Mouse (Mus musculus) spleen, adult 2 months (tissue): ENCODE results near the gene Dnajb12. TPM values are rescaled to one million over a fixed set of nuclear protein-coding genes. Genes with fewer than 3 reads are reported as not detected.

Experiments
- DNase-seq, 2 experiments: peaks; one replicate each; pipeline versions ENCODE4 v3.0.0 to v3.0.0-alpha.2; 2012 to 2021; ENCODE audit warnings: low spot score in 2 of 2, low read depth in 1 of 2
- H3K27ac ChIP-seq: fragments of 200-500 bp; 2 replicates; pipeline ENCODE4 v1.5.1; 2012; ENCODE audit warnings: low read length, inconsistent platforms; ENCODE audit not compliant: insufficient read depth
- H3K27me3 ChIP-seq: fragments of 200-500 bp; 2 replicates; pipeline ENCODE4 v1.6.1; 2012; ENCODE audit warnings: mild to moderate bottlenecking, moderate library complexity, low read length, inconsistent platforms; ENCODE audit not compliant: control insufficient read depth, insufficient read depth
- H3K36me3 ChIP-seq: fragments of 200-500 bp; 2 replicates; pipeline ENCODE4 v1.6.1; 2012; ENCODE audit warnings: mild to moderate bottlenecking, low read length, inconsistent platforms; ENCODE audit not compliant: control insufficient read depth, insufficient read depth
- H3K4me1 ChIP-seq: fragments of 200-500 bp; 2 replicates; pipeline ENCODE4 v1.6.1; 2011; ENCODE audit warnings: inconsistent platforms; ENCODE audit not compliant: control insufficient read depth, insufficient read depth, insufficient read length
- H3K4me3 ChIP-seq: fragments of 200-500 bp; 2 replicates; pipeline ENCODE4 v1.5.1; 2011; ENCODE audit warnings: mild to moderate bottlenecking, inconsistent platforms; ENCODE audit not compliant: insufficient read depth, insufficient read length; ENCODE audit errors: extremely low read depth
- CTCF ChIP-seq: fragments of 200-500 bp; IDR thresholded peaks from 2 replicates; pipeline ENCODE4 v1.5.1; 2011; ENCODE audit warnings: mild to moderate bottlenecking, inconsistent platforms; ENCODE audit not compliant: insufficient read depth, insufficient read length, insufficient replicate concordance; ENCODE audit errors: extremely low read depth
- POLR2A ChIP-seq: fragments of 200-500 bp; IDR thresholded peaks from 2 replicates; pipeline ENCODE4 v1.6.1; 2011; ENCODE audit warnings: low read depth, low read length, inconsistent platforms
- WGBS: fragments of 180-500 bp; shearing (Covaris S2); methylation state at CpG from one replicate; pipeline ENCODE4 v1.1.7; 2018; 5-methylcytosine and 5-hydroxymethylcytosine counted together
- polyA plus RNA-seq: library from polyadenylated mRNA; depleted of rRNA; stranded (reverse); fragments of >200 nt; gene quantifications from 2 replicates; pipeline ENCODE4 v1.2.3, GENCODE M21; 2012

Dnajb12 gene
- polyA plus RNA-seq, 1 experiment = 29.9 TPM

DNA sequence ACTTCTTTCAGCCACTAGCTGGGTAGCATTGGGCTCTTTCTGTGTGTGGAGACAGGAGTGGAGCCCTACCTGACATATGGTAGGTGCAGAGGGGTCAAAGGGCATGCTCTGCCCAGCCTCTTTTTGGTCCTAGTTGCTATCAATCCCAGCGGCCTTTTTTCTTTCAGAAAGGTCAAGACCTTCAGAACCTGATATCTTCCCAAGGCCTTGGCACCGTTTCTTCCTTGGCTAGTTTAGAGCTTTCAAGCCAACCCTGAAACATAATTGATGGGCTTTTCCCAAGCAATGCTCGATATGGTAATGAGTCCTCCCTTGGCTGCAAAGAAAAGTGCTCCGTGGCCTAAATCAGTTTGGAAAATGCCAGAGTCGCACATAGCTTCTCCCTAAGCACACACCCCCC, 36.2 kb upstream of the Dnajb12 start:
- Histone ChIP-seq H3K27me3 (no peaks in the 10 kb centered on the region), H3K36me3 (no peaks in the 10 kb centered on the region), H3K4me1 (no peaks in the 10 kb centered on the region), H3K4me3 (no peak overlapping the region), H3K27ac (no peak overlapping the region)
- TF ChIP-seq CTCF (no peak), POLR2A (no peak)
- WGBS = 83% methylated on average over 5 of the region's 5 CpGs
- no peak for DNase-seq

- TF ChIP-seq CTCF (no peak), POLR2A (no peak)
- no peaks in the 10 kb centered on the region for H3K4me1 ChIP-seq
- WGBS = 73% methylated on average over 9 of the region's 9 CpGs
Measured at GRCm38 (mm10) chr10:59844686-59845085, 34.7 kb upstream of the Dnajb12 start.

DNA sequence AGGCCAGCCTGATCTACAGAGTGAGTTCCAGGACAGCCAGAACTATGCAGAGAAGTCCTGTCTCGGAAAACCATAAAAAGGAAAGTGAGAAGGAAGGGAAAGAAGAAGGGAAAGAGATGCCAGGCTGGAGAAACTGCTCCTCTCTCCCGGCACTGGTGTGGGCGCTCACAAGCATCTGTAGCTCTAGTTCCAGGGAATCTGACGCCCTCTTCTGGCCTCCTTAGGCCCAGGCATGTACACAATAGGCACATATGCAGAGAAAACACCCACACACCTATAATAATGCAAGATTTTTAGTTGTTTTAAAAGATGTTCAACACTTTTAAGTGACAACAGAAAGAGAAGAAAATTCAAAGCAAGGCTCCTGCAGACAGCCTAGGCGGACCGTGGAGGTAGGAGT, 32.9 kb upstream of the Dnajb12 start:
- Histone ChIP-seq H3K36me3 (0 out of 2 replicates have a peak, but pooled peaks cover 3% of the 10 kb centered on the region), H3K4me1 (no peaks in the 10 kb centered on the region), H3K4me3 (no peak overlapping the region), H3K27ac (no peak overlapping the region), H3K27me3 (no peaks in the 10 kb centered on the region)
- no peak for TF ChIP-seq POLR2A
- TF ChIP-seq CTCF = no peak
- no peak for DNase-seq
- 86% methylated on average over 6 of the region's 6 CpGs for WGBS

More at GRCm38 (mm10) chr10:59844686-59845085, 34.7 kb upstream of the Dnajb12 start:
- Histone ChIP-seq H3K36me3 (no peaks in the 10 kb centered on the region), H3K27ac (no peak overlapping the region), H3K27me3 (no peaks in the 10 kb centered on the region), H3K4me3 (no peak overlapping the region)
- no peak for DNase-seq

GRCm38 (mm10) chr10:59848079-59848877, 31.1 kb upstream of the Dnajb12 start:
- H3K36me3 ChIP-seq = 0 out of 2 replicates have a peak, but pooled peaks cover 3% of the 10 kb centered on the region
- 79% methylated on average over 11 of the region's 11 CpGs for whole genome bisulfite sequencing
- no peaks in the 10 kb centered on the region for H3K4me1 ChIP-seq

DNA sequence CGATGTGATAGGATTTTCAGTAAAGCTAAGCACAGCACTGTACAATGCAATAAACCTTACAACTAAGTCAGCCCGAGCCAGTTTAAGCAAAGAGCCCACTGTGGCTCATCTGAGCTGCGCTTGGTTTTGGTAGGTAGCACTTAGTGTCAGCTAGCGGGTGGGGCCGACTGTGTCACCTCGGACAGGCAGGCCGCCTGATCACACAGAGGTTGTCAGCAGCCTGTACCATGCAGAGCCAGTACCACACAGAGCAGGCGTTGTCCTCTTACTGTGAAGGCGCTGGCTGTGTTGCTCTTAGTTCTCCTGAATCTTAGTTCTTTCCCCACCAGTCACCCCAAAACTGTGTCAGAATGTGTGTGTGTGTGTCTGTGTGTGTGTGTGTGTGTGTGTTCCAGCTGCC, 30.4 kb upstream of the Dnajb12 start:
- Histone ChIP-seq H3K27me3 (no peaks in the 10 kb centered on the region), H3K4me1 (no peaks in the 10 kb centered on the region)
- WGBS = 85% methylated on average over 9 of the region's 9 CpGs

More at GRCm38 (mm10) chr10:59848079-59848877, 31.1 kb upstream of the Dnajb12 start:
- Histone ChIP-seq H3K4me3 (no peak overlapping the region), H3K27me3 (no peaks in the 10 kb centered on the region), H3K27ac (no peak overlapping the region)
- TF ChIP-seq CTCF (no peak), POLR2A (no peak)
- DNase-seq = no peak

DNA sequence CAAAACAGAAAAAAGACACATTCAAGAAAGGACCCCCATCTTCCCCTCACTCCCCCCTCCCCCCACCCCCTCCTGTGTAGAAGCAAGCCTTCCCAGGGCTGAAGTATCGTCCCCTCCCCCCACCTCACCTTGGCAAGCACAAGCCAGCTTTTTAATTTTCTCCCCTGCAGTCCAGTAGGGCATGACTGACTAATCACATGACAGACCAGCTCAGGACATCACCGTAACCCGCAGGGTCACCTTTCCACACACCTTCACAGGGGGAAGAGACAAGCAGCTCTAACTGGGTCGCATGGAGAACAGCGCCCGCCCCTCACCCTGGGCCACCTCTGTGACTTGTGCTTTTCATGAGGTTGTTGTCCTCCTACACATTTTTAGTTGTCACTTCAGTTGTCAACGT, 30.0 kb upstream of the Dnajb12 start:
- Histone ChIP-seq H3K4me3 (no peak overlapping the region), H3K27ac (no peak overlapping the region), H3K36me3 (0 out of 2 replicates have a peak, but pooled peaks cover 3% of the 10 kb centered on the region), H3K27me3 (no peaks in the 10 kb centered on the region), H3K4me1 (no peaks in the 10 kb centered on the region)
- WGBS = 95% methylated on average over 7 of the region's 7 CpGs
- TF ChIP-seq POLR2A (no peak), CTCF (no peak)
- DNase-seq = no peak

More for the DNA sequence above, 30.4 kb upstream of the Dnajb12 start:
- Histone ChIP-seq H3K27ac (no peak overlapping the region), H3K4me3 (no peak overlapping the region), H3K36me3 (0 out of 2 replicates have a peak, but pooled peaks cover 3% of the 10 kb centered on the region)
- DNase-seq = no peak
- TF ChIP-seq POLR2A = no peak
- no peak for TF ChIP-seq CTCF

DNA sequence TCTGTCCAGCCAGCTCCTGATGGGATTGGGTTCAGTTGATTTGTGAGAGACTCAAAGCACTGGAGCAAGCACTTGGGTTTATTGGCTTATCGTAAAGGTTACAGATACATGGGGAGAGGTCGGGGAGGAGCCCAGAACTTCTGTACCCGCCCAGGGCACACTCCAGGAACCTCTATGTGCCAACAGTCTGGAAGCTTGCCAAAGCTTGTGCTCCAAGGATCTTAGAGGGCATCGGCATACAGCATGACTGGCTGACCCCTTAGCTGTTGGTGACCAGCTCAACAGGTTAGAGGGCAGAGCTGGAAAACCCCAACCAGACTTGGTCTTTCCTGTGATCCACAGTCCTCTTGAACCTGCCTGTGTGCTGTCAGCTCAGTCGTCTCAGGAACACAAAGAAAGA, 22.2 kb upstream of the Dnajb12 start:
- no peaks in the 10 kb centered on the region for H3K27me3 ChIP-seq
- no peak overlapping the region for H3K27ac ChIP-seq
- 78% methylated on average over 5 of the region's 5 CpGs for WGBS
- H3K36me3 ChIP-seq = no peaks in the 10 kb centered on the region
- TF ChIP-seq CTCF (no peak), POLR2A (no peak)
- DNase-seq = no peak
- no peaks in the 10 kb centered on the region for H3K4me1 ChIP-seq
- H3K4me3 ChIP-seq = no peak overlapping the region
